Mouse (Mus musculus): ENCODE data around the gene Kirrel3. TPM values are rescaled to one million over a fixed set of nuclear protein-coding genes. Genes with fewer than 3 reads are reported as not detected.

Kirrel3 gene
- polyA plus RNA-seq, 1 experiment: not detected

- H3K27me3 ChIP-seq (replicated peaks): no peaks in the 10 kb centered on the region
- no peaks in the 10 kb centered on the region for H3K9me3 ChIP-seq
- TF ChIP-seq GATA1 (IDR thresholded peaks at IDR 0.05; ENCODE audit: borderline replicate concordance, low read length): no peak
- H3K36me3 ChIP-seq (replicated peaks; ENCODE audit: low read length): no peaks in the 10 kb centered on the region
- H3K4me3 ChIP-seq (replicated peaks): no peak overlapping the region
- no peaks in the 10 kb centered on the region for H3K4me1 ChIP-seq
Observed at GRCm38 (mm10) chr9:34721478-34722197, 235.9 kb downstream of the Kirrel3 start.

- no peaks in the 10 kb centered on the region for H3K27me3 ChIP-seq (replicated peaks)
- TF ChIP-seq FLI1 (IDR thresholded peaks at IDR 0.05; ENCODE audit: low read length) (no peak), GATA1 (IDR thresholded peaks at IDR 0.05; ENCODE audit: borderline replicate concordance, low read length) (no peak)
- no peaks in the 10 kb centered on the region for H3K9me3 ChIP-seq
- no peak overlapping the region for H3K4me3 ChIP-seq (replicated peaks)
- H3K36me3 ChIP-seq (replicated peaks; ENCODE audit: low read length): no peaks in the 10 kb centered on the region
- no peaks in the 10 kb centered on the region for H3K4me1 ChIP-seq
Observed at GRCm38 (mm10) chr9:34722198-34722550, 236.5 kb downstream of the Kirrel3 start.

DNA sequence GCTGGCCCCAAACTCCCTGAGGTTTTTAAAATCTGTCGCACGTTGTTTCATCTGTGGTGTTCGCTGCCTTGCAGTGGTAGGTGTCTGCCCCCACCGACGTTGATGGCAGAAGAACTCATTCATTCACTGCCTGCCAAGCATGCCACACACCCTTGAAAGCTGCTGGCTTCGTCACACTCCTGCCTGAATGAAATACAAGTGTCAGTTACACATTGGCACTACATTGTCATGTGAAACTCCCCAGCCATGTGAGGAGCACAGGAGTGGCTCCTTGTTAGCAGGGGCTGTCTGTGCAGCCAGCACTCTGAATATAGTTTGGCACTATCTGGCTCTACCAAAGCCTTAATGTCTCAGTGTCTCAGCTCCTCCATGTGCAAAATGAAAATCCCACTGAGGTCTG lies 246.8 kb downstream of the Kirrel3 start:
- Histone ChIP-seq H3K4me1 (no peaks in the 10 kb centered on the region), H3K9me3 (no peaks in the 10 kb centered on the region), H3K4me3 (replicated peaks) (no peak overlapping the region), H3K27me3 (replicated peaks) (no peaks in the 10 kb centered on the region), H3K36me3 (replicated peaks; ENCODE audit: low read length) (no peaks in the 10 kb centered on the region)
- TF ChIP-seq FLI1 (IDR thresholded peaks at IDR 0.05; ENCODE audit: low read length) (no peak), GATA1 (IDR thresholded peaks at IDR 0.05; ENCODE audit: borderline replicate concordance, low read length) (no peak)

DNA sequence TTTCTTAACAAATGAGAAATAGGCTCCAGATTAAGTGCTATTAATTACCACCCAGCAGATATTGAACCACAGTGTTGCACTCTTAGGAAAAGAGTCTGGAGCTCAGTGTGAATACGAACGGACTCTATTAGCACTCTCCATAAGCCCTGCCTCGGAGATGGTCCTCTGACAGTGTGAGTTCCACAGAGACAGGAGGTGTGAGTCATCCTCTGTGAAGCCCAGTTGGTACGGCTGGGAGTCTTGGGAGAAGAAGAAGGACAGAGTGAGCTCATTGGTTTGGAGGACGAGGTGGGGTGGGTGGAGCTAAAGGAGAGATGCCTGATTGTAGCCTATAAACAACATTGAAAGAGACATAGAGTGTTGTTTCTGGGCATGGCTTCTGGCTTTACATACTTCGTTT lies 247.9 kb downstream of the Kirrel3 start:
- Histone ChIP-seq H3K36me3 (replicated peaks; ENCODE audit: low read length) (no peaks in the 10 kb centered on the region), H3K4me1 (no peaks in the 10 kb centered on the region), H3K27me3 (replicated peaks) (no peaks in the 10 kb centered on the region), H3K4me3 (replicated peaks) (no peak overlapping the region), H3K9me3 (no peaks in the 10 kb centered on the region)
- TF ChIP-seq FLI1 (IDR thresholded peaks at IDR 0.05; ENCODE audit: low read length): no peak
- no peak for TF ChIP-seq GATA1 (IDR thresholded peaks at IDR 0.05; ENCODE audit: borderline replicate concordance, low read length)

DNA sequence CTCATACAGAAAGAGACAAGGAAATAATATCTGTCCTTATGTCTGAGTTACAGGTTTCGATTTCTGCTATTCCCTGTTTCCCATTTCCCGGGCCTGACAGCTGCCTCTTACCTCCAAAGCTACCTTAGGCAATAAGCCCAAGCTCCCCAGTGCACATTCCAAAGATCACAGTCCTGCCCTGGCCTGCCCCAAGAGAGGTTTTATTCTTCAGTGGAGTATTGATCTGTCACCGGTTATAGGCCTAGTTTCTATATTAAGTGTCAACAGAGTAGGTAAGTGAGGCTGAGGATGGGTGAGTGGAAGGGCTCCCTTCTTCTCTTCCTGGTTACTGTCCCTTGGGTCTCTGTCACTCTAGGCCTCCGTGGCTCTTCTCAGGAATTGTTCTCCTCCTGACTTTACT lies 249.3 kb downstream of the Kirrel3 start:
- TF ChIP-seq FLI1 (IDR thresholded peaks at IDR 0.05; ENCODE audit: low read length) (no peak), GATA1 (IDR thresholded peaks at IDR 0.05; ENCODE audit: borderline replicate concordance, low read length) (no peak)
- Histone ChIP-seq H3K36me3 (replicated peaks; ENCODE audit: low read length) (no peaks in the 10 kb centered on the region), H3K9me3 (no peaks in the 10 kb centered on the region), H3K4me1 (no peaks in the 10 kb centered on the region), H3K4me3 (replicated peaks) (no peak overlapping the region), H3K27me3 (replicated peaks) (no peaks in the 10 kb centered on the region)

- H3K27me3 ChIP-seq (replicated peaks): no peaks in the 10 kb centered on the region
- no peak for TF ChIP-seq FLI1 (IDR thresholded peaks at IDR 0.05; ENCODE audit: low read length)
- TF ChIP-seq GATA1 (IDR thresholded peaks at IDR 0.05; ENCODE audit: borderline replicate concordance, low read length): no peak
- H3K9me3 ChIP-seq: no peaks in the 10 kb centered on the region
Observed at GRCm38 (mm10) chr9:34739431-34739830, 253.7 kb downstream of the Kirrel3 start.

DNA sequence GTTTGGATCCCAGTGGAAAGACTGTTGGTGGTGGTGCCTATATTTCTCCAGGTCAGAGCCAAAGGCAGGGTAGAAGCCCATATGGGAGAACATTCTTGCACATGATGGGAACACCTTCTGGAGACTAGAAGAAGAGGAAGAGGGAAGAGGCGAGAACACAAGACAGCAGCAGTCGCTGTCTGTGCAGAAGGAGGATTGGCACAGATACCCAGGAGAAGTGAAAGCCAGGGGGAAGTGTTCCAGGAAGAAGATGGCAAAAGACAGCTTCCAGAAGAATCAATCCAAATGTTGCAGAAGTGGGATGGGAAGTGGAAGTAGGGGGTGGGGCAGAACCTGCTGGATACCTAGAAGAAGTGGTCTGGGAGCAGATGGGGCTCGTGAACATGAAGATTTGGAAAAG lies 255.1 kb downstream of the Kirrel3 start:
- Histone ChIP-seq H3K4me3 (replicated peaks) (no peak overlapping the region), H3K36me3 (replicated peaks; ENCODE audit: low read length) (no peaks in the 10 kb centered on the region), H3K4me1 (no peaks in the 10 kb centered on the region), H3K27me3 (replicated peaks) (peaks cover under 1% of the 10 kb centered on the region), H3K9me3 (no peaks in the 10 kb centered on the region)
- TF ChIP-seq GATA1 (IDR thresholded peaks at IDR 0.05; ENCODE audit: borderline replicate concordance, low read length) (no peak), FLI1 (IDR thresholded peaks at IDR 0.05; ENCODE audit: low read length) (no peak)

More at GRCm38 (mm10) chr9:34739431-34739830, 253.7 kb downstream of the Kirrel3 start:
- Histone ChIP-seq H3K4me1 (no peaks in the 10 kb centered on the region), H3K4me3 (replicated peaks) (no peak overlapping the region), H3K36me3 (replicated peaks; ENCODE audit: low read length) (no peaks in the 10 kb centered on the region)

DNA sequence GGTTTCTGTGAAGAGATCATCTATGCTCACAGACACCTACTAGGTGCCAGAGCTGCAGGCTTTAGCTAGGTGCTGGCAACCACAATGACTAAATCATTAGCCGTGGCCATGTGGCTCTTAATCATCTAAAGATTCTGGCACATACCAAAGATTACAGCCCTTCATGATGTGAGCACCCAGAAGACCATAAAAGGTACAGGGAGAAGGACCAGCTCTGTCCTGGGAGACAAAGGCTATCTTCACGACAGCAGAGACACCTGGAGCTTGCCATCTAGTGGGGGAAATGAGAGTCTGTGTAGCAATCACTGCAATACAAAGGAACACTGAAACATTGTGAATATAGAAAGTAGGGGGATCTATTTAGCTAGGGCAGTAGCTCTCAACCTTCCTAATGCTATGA lies 262.3 kb downstream of the Kirrel3 start:
- no peak overlapping the region for H3K4me3 ChIP-seq (replicated peaks)
- no peaks in the 10 kb centered on the region for H3K4me1 ChIP-seq
- H3K36me3 ChIP-seq (replicated peaks; ENCODE audit: low read length): no peaks in the 10 kb centered on the region
- TF ChIP-seq GATA1 (IDR thresholded peaks at IDR 0.05; ENCODE audit: borderline replicate concordance, low read length) (no peak), FLI1 (IDR thresholded peaks at IDR 0.05; ENCODE audit: low read length) (no peak)
- peaks cover 6% of the 10 kb centered on the region for H3K27me3 ChIP-seq (replicated peaks)
- no peaks in the 10 kb centered on the region for H3K9me3 ChIP-seq

DNA sequence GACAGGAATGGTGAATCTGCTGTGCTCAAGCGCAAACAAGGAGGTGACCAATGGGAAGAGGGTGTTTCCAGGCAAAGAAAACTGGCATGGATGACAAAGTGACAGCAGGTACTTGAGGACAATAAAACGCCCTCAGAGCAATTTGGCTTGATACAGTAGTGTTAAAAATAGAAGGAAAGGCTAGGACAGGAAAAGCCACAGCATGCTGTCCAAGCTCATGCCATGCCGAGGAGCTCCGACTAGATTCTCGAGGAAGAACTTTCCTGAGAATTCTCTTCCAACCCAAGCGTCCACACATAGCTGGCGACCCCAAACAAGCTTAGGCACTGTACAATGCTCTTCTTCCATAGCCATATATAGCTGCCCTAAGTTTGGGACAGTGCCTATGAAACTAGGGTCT lies 263.5 kb downstream of the Kirrel3 start:
- Histone ChIP-seq H3K27me3 (replicated peaks) (peaks cover 6% of the 10 kb centered on the region), H3K4me3 (replicated peaks) (no peak overlapping the region), H3K36me3 (replicated peaks; ENCODE audit: low read length) (no peaks in the 10 kb centered on the region), H3K4me1 (no peaks in the 10 kb centered on the region), H3K9me3 (no peaks in the 10 kb centered on the region)
- no peak for TF ChIP-seq FLI1 (IDR thresholded peaks at IDR 0.05; ENCODE audit: low read length)
- no peak for TF ChIP-seq GATA1 (IDR thresholded peaks at IDR 0.05; ENCODE audit: borderline replicate concordance, low read length)

GRCm38 (mm10) chr9:34749877-34750276 lies 264.2 kb downstream of the Kirrel3 start:
- Histone ChIP-seq H3K36me3 (replicated peaks; ENCODE audit: low read length) (no peaks in the 10 kb centered on the region), H3K4me3 (replicated peaks) (no peak overlapping the region), H3K9me3 (no peaks in the 10 kb centered on the region), H3K4me1 (no peaks in the 10 kb centered on the region), H3K27me3 (replicated peaks) (peaks cover 6% of the 10 kb centered on the region)
- TF ChIP-seq FLI1 (IDR thresholded peaks at IDR 0.05; ENCODE audit: low read length): no peak
- TF ChIP-seq GATA1 (IDR thresholded peaks at IDR 0.05; ENCODE audit: borderline replicate concordance, low read length): no peak

GRCm38 (mm10) chr9:34750887-34751286 lies 265.2 kb downstream of the Kirrel3 start:
- no peak for TF ChIP-seq GATA1 (IDR thresholded peaks at IDR 0.05; ENCODE audit: borderline replicate concordance, low read length)
- TF ChIP-seq FLI1 (IDR thresholded peaks at IDR 0.05; ENCODE audit: low read length): no peak
- Histone ChIP-seq H3K27me3 (replicated peaks) (peaks cover 4% of the 10 kb centered on the region), H3K9me3 (no peaks in the 10 kb centered on the region), H3K36me3 (replicated peaks; ENCODE audit: low read length) (no peaks in the 10 kb centered on the region), H3K4me3 (replicated peaks) (no peak overlapping the region), H3K4me1 (no peaks in the 10 kb centered on the region)

All from megakaryocyte, embryonic 14.5 days (primary cell).